Mouse (Mus musculus) liver, embryonic 14.5 days (tissue): ENCODE data around the gene Slc6a8.

Experiments used
- CTCF ChIP-seq: IDR thresholded peaks from 2 replicates; pipeline ENCODE4 v1.5.1; 2016; ENCODE audit warnings: antibody characterized with exemption, low read depth, control low read depth
- EP300 ChIP-seq: IDR thresholded peaks from 2 replicates; pipeline ENCODE4 v1.6.1; 2016; ENCODE audit warnings: antibody characterized with exemption, low read depth

DNA sequence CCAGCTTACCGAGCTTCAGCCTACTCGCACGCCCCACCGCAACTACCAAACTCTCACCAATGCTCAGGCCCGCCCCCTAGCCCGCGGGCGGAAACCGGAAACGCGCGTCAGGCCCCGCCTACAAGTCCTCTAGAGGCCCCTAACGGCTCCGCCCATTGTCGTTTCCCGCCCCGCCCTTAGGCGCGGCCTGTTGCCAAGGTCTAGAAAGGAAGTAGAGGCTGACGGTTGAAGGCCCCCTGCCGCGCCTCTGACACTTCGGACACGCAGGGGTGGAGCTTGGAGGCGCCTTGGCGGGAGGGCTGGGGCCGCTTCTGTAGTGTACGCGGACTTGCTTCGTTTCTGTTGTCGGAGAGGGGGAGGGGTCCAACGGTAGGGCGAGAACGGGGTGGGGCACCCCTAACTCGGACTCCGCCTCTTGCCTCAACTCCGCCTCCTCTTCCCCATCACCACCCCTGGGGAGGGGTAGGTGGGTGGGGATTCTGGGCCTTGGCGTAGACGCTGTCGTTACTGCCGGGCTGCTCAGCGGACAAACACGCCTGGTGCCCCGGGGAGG is 43.2 kb downstream of the Slc6a8 start, which contains the start of the genes Bcap31 and Abcd1:
- TF ChIP-seq CTCF: no peak
- no peak for TF ChIP-seq EP300
